Mouse (Mus musculus) heart, postnatal 0 days (tissue): ENCODE results near the gene Cbr3. TPM values are rescaled to one million over a fixed set of nuclear protein-coding genes. Genes with fewer than 3 reads are reported as not detected.
"Not testable (repeated sequence)": the region's sequence is repeated elsewhere in the genome, so short reads cannot be mapped to it uniquely, and the experiment has no call there.

Experiments
- ATAC-seq: fragments of 200-750 bp; cut with Nextera tagmentation; 2 replicates; pipeline ENCODE4 v1.8.0; 2017; ENCODE audit warnings: low read depth, moderate number of reproducible peaks, moderate library complexity; ENCODE audit not compliant: insufficient read depth
- DNase-seq: peaks from one replicate; pipeline ENCODE4 v3.0.0-alpha.2; 2016; ENCODE audit warnings: low spot score
- H3K27ac ChIP-seq: fragments of 300-500 bp; sonication (generic); 2 replicates; pipeline ENCODE4 v1.5.1; 2014; ENCODE audit warnings: low read depth, mild to moderate bottlenecking
- H3K27me3 ChIP-seq: fragments of 300-500 bp; sonication (generic); 2 replicates; pipeline ENCODE4 v1.6.1; 2014; ENCODE audit warnings: low read length, mixed read lengths; ENCODE audit not compliant: control insufficient read depth, insufficient read depth
- H3K36me3 ChIP-seq: fragments of 300-500 bp; sonication (generic); replicated peaks from 2 replicates; pipeline ENCODE4 v1.6.1; 2014; ENCODE audit warnings: low read length, mixed read lengths; ENCODE audit not compliant: control insufficient read depth, insufficient read depth
- H3K4me1 ChIP-seq: fragments of 300-500 bp; sonication (generic); 2 replicates; pipeline ENCODE4 v1.6.1; 2014; ENCODE audit warnings: antibody characterized with exemption; ENCODE audit not compliant: control insufficient read depth, insufficient read depth
- H3K4me2 ChIP-seq: fragments of 300-500 bp; sonication (generic); 2 replicates; pipeline ENCODE4 v1.6.1; 2014; ENCODE audit warnings: low read depth, mild to moderate bottlenecking, low read length, moderate library complexity
- H3K4me3 ChIP-seq: fragments of 300-500 bp; sonication (generic); 2 replicates; pipeline ENCODE4 v1.5.1; 2014; ENCODE audit warnings: low read depth, low read length
- H3K9ac ChIP-seq: fragments of 300-500 bp; sonication (generic); replicated peaks from 2 replicates; pipeline ENCODE4 v1.6.1; 2014; ENCODE audit warnings: low read depth, low read length, mixed read lengths
- H3K9me3 ChIP-seq: fragments of 300-500 bp; sonication (generic); replicated peaks from 2 replicates; pipeline ENCODE4 v1.6.1; 2016; ENCODE audit warnings: low read length; ENCODE audit not compliant: control insufficient read depth
- CTCF ChIP-seq: IDR thresholded peaks from 2 replicates; pipeline ENCODE4 v1.5.1; 2016; ENCODE audit warnings: antibody characterized with exemption, control low read depth, low read depth
- EP300 ChIP-seq: IDR thresholded peaks from 2 replicates; pipeline ENCODE4 v1.6.1; 2016; ENCODE audit warnings: antibody characterized with exemption, low read depth
- WGBS: fragments of 180-500 bp; shearing (Covaris S2); extraction: QIAGEN DNeasy Blood & Tissue Kit; methylation state at CpG from one replicate; pipeline ENCODE4 v1.1.7; 2014; 5-methylcytosine and 5-hydroxymethylcytosine counted together
- polyA plus RNA-seq: library from polyadenylated mRNA; unstranded; fragments of >200 nt; fragmentation: Nextera tagmentation; extraction: Ambion mirVana; gene quantifications from 2 replicates; pipeline ENCODE4 v1.2.1, GENCODE M21; 2015
- total RNA-seq: library from RNA; depleted of rRNA; stranded (reverse); fragments of >200 nt; gene quantifications from 2 replicates; pipeline ENCODE4 v1.2.3, GENCODE M21; 2014; ENCODE audit warnings: low replicate concordance

Gene Cbr3
- total and polyA plus RNA-seq, 2 experiments from 2014 or later, result 1.3 TPM; not detected in 1

GRCm38 (mm10) chr16:93683508-93684236 lies 657 bp downstream of the Cbr3 start:
- Histone ChIP-seq H3K4me2 (peak overlapping the region; percentile 73), H3K4me3 (peak overlapping the region; percentile 49), H3K27ac (no peak overlapping the region), H3K36me3 (no peaks in the 10 kb centered on the region), H3K4me1 (peaks cover 17% of the 10 kb centered on the region), H3K9me3 (no peaks in the 10 kb centered on the region), H3K27me3 (peaks cover 52% of the 10 kb centered on the region), H3K9ac (peak overlapping the region; percentile 40)
- ATAC-seq, result no peak
- TF ChIP-seq CTCF (no peak), EP300 (no peak)
- DNase-seq, result no peak
- under 1% methylated on average over 53 of the region's 53 CpGs for WGBS

- H3K27ac ChIP-seq, result no peak overlapping the region
- WGBS, result 38% methylated on average over 7 of the region's 7 CpGs
- peaks cover 45% of the 10 kb centered on the region for H3K27me3 ChIP-seq
Measured at GRCm38 (mm10) chr16:93684441-93684840, 1.4 kb downstream of the Cbr3 start.

GRCm38 (mm10) chr16:93685783-93686182 lies 2.8 kb downstream of the Cbr3 start:
- not testable (repeated sequence) for H3K4me3 ChIP-seq, H3K9ac ChIP-seq, H3K4me2 ChIP-seq, H3K9me3 ChIP-seq, ATAC-seq, H3K27ac ChIP-seq, DNase-seq, H3K36me3 ChIP-seq
- peaks cover 45% of the 10 kb centered on the region for H3K27me3 ChIP-seq
- WGBS, result 91% methylated on average over 3 of the region's 3 CpGs
- H3K4me1 ChIP-seq, result peaks cover 17% of the 10 kb centered on the region
- 0 out of 2 replicates have a peak, but pooled peaks have one; percentile 7 for TF ChIP-seq CTCF

More at GRCm38 (mm10) chr16:93684441-93684840, 1.4 kb downstream of the Cbr3 start:
- DNase-seq, result no peak
- peak overlapping the region; percentile 73 for H3K4me2 ChIP-seq
- no peak for ATAC-seq
- no peak overlapping the region for H3K9ac ChIP-seq
- H3K36me3 ChIP-seq, result no peaks in the 10 kb centered on the region
- H3K4me3 ChIP-seq, result peak overlapping the region; percentile 49
- peaks cover 17% of the 10 kb centered on the region for H3K4me1 ChIP-seq
- TF ChIP-seq EP300, result no peak
- no peak for TF ChIP-seq CTCF
- no peaks in the 10 kb centered on the region for H3K9me3 ChIP-seq

GRCm38 (mm10) chr16:93686421-93686820 lies 3.4 kb downstream of the Cbr3 start:
- ATAC-seq (no peak), DNase-seq (no peak)
- 67% methylated on average over 5 of the region's 7 CpGs for WGBS
- Histone ChIP-seq H3K4me3 (no peak overlapping the region), H3K36me3 (no peaks in the 10 kb centered on the region), H3K4me1 (peaks cover 17% of the 10 kb centered on the region), H3K27me3 (peaks cover 40% of the 10 kb centered on the region), H3K9ac (no peak overlapping the region), H3K27ac (no peak overlapping the region), H3K9me3 (no peaks in the 10 kb centered on the region), H3K4me2 (peak overlapping the region; percentile 37)
- TF ChIP-seq CTCF (no peak), EP300 (no peak)

- no peak overlapping the region for H3K4me3 ChIP-seq
- peaks cover 17% of the 10 kb centered on the region for H3K4me1 ChIP-seq
- H3K36me3 ChIP-seq, result no peaks in the 10 kb centered on the region
- 30% methylated on average over 5 of the region's 5 CpGs for WGBS
- H3K27me3 ChIP-seq, result peaks cover 35% of the 10 kb centered on the region
- peak overlapping the region; percentile 37 for H3K4me2 ChIP-seq
- TF ChIP-seq CTCF (peak; percentile 55), EP300 (no peak)
- DNase-seq, result peak; percentile 54
- H3K9ac ChIP-seq, result no peak overlapping the region
- H3K9me3 ChIP-seq, result no peaks in the 10 kb centered on the region
- no peak overlapping the region for H3K27ac ChIP-seq
- no peak for ATAC-seq
Measured at GRCm38 (mm10) chr16:93686945-93687344, 3.9 kb downstream of the Cbr3 start.
